Mouse (Mus musculus): ENCODE measurements around the gene Olfr952. TPM values are rescaled to one million over a fixed set of nuclear protein-coding genes. Genes with fewer than 3 reads are reported as not detected.

Olfr952 gene
- polyA plus RNA-seq (2021; fragmentation: Nextera tagmentation), result not detected in 2 replicates
- long read RNA-seq, experiment 1, result 0 reads
- long read RNA-seq, experiment 2, result 0 reads

DNA sequence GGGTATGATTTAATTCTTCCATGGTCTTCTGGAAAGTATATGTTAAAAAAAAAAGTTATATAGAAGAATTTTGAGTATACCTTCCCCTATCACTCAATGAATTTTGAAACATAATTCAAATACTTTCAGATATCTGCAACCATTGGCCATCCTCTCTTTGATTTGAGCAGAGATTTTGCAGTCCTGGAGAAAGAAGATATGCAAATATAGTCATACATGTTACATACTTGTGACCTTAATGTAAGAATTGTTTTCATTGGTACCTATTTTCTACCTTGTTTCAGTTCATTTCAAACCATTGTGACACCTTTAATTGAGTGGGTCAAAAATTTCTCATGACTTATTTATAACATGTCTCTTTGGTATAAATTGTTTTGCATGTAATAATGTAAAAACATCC lies at the start of gene Olfr952:
Olfr952 (minus strand) TSS at position 101 of the 400 bp plus-strand sequence.

DNA sequence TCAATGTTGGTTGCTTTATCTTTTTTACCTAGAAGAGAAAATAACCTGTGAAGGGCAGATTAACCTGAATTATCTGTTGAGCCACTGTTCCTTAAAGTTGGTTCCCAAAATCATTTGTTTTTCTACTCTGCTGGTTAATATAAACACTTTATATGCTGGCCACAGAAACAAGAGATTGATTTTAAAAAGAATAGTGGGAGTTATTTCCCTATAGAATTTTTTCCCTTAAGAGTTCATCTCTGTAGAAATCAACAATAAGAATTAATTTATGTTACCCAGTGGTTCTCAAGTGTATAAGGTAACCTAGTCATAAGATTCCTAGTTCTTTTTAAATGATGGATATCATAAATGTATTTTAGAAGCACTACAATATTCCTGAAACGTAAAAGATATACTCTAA lies 44.9 kb upstream of the Olfr952 start, which contains the start of gene Olfr955:
Olfr955 (minus strand) TSS at position 101 of the 400 bp plus-strand sequence.

DNA sequence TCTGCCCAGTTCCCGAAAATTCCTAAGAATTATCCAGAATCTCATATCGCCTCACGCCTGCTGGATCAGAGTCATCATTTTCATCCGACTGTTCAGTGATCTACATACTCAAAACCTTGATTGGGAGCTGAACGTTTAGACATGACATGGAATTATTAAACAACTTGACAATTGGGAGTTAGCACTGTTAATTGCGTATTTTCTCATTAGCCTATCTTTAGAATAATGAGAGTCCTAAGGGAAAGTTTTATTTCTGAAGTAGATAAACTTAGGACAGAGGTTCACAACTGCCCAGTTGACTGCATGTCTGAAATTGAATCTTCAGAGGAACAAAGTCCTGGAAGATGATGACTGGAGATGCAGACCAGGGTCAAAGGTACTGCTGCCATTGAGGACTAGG lies 29.5 kb upstream of the Olfr952 start, which contains the start of gene Olfr954:
Olfr954 (plus strand) TSS at position 301 of the 400 bp plus-strand sequence.

DNA sequence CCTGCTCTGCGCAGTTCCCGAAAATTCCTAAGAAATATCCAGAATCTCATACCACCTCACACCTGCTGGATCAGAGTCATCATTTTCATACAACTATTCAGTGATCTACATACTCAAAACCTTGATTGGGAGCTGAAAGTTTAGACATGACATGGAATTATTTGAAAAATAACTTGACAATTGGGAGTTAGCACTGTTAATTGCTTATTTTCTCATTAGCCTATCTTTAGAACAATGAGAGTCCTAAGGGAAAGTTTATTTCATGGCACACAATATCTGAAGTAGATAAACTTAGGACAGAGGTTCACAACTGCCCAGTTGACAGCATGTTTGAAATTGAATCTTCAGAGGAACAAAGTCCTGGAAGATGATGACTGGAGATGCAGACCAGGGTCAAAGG lies 39.8 kb downstream of the Olfr952 start, which contains the start of gene Olfr951:
Olfr951 (plus strand) TSS at position 301 of the 400 bp plus-strand sequence.

Other genes starting within 250 kb of the Olfr952 start
- not detected in 2 replicates for gene Olfr944, start 225.2 kb downstream of the Olfr952 start, polyA plus RNA-seq (2021; fragmentation: Nextera tagmentation)
- gene Olfr1537, start 177.2 kb downstream of the Olfr952 start, polyA plus RNA-seq (2021; fragmentation: Nextera tagmentation), result not detected in 2 replicates
- not detected in 2 replicates for gene Olfr945, start 150.3 kb downstream of the Olfr952 start, polyA plus RNA-seq (2021; fragmentation: Nextera tagmentation)
- gene Olfr948, start 101.1 kb downstream of the Olfr952 start, polyA plus RNA-seq (2021; fragmentation: Nextera tagmentation), result not detected in 2 replicates
- gene Olfr951, start 39.7 kb downstream of the Olfr952 start, polyA plus RNA-seq (2021; fragmentation: Nextera tagmentation), result not detected in 2 replicates
- not detected in 2 replicates for gene Olfr954, start 29.6 kb upstream of the Olfr952 start, polyA plus RNA-seq (2021; fragmentation: Nextera tagmentation)
- not detected in 2 replicates for gene Olfr955, start 44.8 kb upstream of the Olfr952 start, polyA plus RNA-seq (2021; fragmentation: Nextera tagmentation)
- gene Olfr44, start 66.8 kb upstream of the Olfr952 start, polyA plus RNA-seq (2021; fragmentation: Nextera tagmentation), result not detected in 2 replicates
- gene Olfr957, start 88.7 kb upstream of the Olfr952 start, polyA plus RNA-seq (2021; fragmentation: Nextera tagmentation), result not detected in 2 replicates
- not detected in 2 replicates for gene Olfr958, start 126.9 kb upstream of the Olfr952 start, polyA plus RNA-seq (2021; fragmentation: Nextera tagmentation)
- not detected in 2 replicates for gene Olfr959, start 148.4 kb upstream of the Olfr952 start, polyA plus RNA-seq (2021; fragmentation: Nextera tagmentation)
- gene AW551984, start 177.3 kb upstream of the Olfr952 start, polyA plus RNA-seq (2021; fragmentation: Nextera tagmentation), result 3.4 and 5.2 TPM in 2 replicates
- not detected in 2 replicates for gene Olfr148, start 183.5 kb upstream of the Olfr952 start, polyA plus RNA-seq (2021; fragmentation: Nextera tagmentation)
- gene Olfr960, start 194.2 kb upstream of the Olfr952 start, polyA plus RNA-seq (2021; fragmentation: Nextera tagmentation), result not detected in 2 replicates
- not detected in 2 replicates for gene Olfr961, start 217.9 kb upstream of the Olfr952 start, polyA plus RNA-seq (2021; fragmentation: Nextera tagmentation)
- not detected in 2 replicates for gene Olfr963, start 240.1 kb upstream of the Olfr952 start, polyA plus RNA-seq (2021; fragmentation: Nextera tagmentation)

Data from layer of hippocampus, adult 6 months (tissue).